Mouse (Mus musculus) B cell, adult 2 months (primary cell): ENCODE measurements at regions not wholly inside any gene's neighbourhood (a gene's known extent, or its start where the extent isn't known, plus 50 kb on each side); places are given as distances from the start of the nearest gene placed in this dataset.

Experiments
- DNase-seq, 2 experiments: peaks; one replicate each; pipeline ENCODE4 v3.0.0; 2022

DNA sequence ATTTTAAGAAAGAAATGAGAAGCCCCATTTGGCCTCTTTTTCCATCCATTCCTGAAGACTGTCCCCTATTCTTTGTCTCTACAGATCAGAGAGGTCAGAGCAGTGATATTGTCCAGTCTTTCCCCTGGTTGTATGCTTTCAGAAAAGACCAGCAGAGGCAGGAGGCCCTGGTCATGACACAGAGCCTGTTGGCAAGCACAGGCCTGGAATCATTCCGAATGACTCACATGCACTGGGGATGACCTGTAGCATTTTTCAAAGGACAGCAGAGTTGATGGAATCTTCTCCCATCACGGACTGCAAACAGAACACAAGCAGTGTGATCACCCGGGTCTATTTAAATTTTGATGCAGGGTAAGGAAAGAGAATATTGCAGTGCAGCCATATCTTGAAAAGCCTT is 50.2 kb upstream of the Nxt1 start:
- DNase-seq: no peak

DNA sequence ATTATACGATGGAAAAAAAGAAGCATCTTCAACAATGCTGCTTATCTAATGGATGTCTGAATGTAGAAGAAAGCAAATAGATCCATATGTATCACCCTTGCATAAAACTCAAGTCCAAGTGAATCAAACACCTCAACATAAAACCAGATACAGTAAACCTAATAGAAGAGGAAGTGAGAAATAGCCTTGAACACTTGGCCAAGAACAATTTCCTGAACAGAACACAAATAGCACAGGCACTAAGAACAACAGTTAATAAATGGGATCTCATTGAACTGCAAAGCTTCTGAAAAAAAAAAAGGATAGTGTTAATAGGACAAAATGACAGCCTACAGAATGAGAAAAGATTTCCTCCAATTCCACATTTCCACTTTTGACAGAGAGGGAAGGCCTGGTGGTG is 60.5 kb upstream of the Nxt1 start:
- no peak for DNase-seq

- DNase-seq: no peak
Measured at GRCm38 (mm10) chr2:148605425-148605930, 66.9 kb upstream of the Nxt1 start.

DNA sequence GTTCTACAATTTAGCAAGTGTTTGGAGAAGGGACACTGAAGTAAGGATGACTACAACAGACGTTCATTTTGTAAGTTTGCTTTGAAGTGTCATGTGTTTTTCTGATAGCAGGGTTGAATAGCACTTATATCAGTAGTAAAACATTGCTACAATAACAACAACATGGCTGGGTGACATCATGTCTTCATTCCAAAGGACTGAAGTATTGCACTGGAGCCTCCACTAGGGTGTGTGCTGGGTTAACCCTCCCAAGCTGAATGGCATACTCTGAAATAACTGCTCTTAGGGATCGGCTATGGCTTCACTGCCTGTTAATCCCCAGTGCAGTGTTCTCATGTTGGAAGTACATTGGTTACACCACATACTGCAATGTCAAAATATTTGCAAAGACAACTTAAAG is 68.5 kb upstream of the Nxt1 start:
- no peak for DNase-seq

DNA sequence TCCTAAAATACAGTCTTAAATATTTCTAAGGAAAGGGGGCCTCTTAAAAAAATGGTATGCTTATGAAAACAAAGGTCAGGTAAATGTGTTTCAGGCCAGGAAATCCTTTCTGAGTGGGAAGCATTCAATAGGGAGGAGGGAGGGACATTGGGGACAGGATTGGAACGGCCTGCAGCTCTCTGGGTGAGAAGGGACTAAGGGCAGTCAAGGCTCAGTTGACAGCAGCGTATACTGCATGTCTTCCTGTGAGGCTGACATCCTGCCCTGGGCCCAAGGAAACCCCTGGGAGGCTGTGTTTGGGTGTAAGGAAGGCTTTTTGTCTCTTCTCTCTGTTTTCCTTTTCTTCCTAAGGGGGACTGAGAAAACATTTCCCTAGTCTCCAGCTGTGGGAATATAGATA is 69.1 kb upstream of the Nxt1 start:
- no peak for DNase-seq

GRCm38 (mm10) chr2:148599498-148599897 is 72.9 kb upstream of the Nxt1 start:
- DNase-seq: no peak

- DNase-seq: no peak
Measured at GRCm38 (mm10) chr2:148596966-148597365, 75.4 kb upstream of the Nxt1 start.

- DNase-seq: no peak
Measured at GRCm38 (mm10) chr2:148585721-148586335, 86.6 kb upstream of the Nxt1 start.

GRCm38 (mm10) chr2:148582208-148582607 is 90.2 kb upstream of the Nxt1 start:
- DNase-seq: no peak

DNA sequence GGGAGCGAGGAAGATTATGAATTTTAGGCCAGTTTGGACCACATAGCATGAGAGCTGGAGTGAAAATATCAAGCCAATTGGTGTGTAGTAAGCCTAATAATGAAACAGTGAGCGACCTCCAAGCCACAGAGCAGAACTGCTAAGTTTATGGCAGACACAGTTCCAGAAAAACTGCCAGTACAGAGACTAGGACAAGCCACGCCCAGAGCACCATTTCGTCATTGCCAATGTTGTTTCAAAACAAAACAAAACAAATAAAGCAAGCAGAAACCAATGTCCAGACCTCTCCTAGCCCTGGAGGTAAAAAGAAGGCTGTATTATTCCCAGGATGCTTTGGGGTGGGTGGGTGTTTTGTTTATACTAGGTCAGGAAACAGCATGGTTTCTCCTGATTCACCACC is 90.7 kb upstream of the Nxt1 start:
- no peak for DNase-seq

GRCm38 (mm10) chr2:148580286-148580966 is 92.0 kb upstream of the Nxt1 start:
- DNase-seq: peak; percentile 42 to 45

DNA sequence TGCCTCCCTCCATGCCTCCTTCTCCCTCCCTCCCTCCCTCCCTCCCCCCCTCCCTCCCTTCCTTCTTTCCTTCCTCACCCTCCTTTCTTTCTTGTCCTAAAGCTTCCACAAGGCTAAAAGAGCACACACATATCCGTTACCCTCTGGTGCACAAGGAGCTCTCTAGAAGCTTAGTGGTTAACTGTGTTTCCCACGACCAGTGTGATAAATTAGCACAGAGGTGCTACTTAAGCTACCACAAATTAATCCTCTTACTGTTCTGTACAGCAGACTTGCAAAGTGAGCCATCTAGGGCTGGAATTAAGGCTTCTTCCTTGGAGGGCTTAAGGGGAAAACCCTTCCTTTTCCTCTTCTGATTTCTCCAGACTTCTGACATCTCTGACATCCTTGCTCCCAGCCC is 92.8 kb upstream of the Nxt1 start:
- no peak for DNase-seq

DNA sequence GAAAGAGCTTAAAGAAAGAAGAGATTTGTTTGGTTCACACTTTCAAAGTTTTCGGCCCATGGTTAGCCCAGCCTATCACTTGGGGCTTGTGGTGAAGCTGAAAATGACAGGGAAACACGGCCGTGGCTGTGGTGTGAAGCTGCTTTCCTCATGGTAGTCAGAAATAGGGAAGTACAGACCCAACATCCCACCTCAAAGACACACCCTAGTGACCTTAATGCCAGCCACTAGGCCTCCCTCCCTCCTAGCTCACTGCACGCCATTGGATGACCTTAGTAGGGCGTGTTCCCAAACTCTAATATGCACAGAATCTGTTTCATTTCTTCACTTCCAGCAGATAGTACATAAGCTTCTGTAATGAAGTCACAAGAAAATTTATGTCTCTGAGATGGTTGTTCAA is 93.4 kb upstream of the Nxt1 start:
- peak; percentile 19 to 26 for DNase-seq

- no peak for DNase-seq
Measured at GRCm38 (mm10) chr2:148578176-148578575, 94.2 kb upstream of the Nxt1 start.

- DNase-seq: no peak
Measured at GRCm38 (mm10) chr2:148575433-148575832, 97.0 kb upstream of the Nxt1 start.

GRCm38 (mm10) chr2:148572165-148572564 is 100.2 kb upstream of the Nxt1 start:
- DNase-seq: peak; percentile 62 to 67

- DNase-seq: no peak
Measured at GRCm38 (mm10) chr2:148571616-148572015, 100.8 kb upstream of the Nxt1 start.

DNA sequence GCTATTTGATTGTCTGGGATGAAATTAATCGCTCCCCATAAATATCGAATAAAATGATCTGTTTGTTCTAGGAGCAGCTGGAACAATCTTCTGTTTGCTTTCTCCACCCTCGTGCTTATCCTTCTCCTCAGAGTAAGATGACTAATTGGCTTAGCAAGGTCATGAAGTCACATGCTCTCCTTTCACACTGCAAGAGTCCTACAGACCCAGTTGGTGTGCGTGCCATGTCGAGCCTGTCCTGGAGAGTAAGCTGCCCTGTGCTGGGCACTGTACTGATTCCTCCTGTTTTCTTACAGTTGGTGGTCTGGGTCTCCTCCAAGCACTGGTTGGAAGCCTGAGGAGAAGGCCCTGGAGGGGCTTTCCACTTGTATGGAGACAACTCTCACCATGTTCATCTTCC is 101.4 kb upstream of the Nxt1 start:
- no peak for DNase-seq

DNA sequence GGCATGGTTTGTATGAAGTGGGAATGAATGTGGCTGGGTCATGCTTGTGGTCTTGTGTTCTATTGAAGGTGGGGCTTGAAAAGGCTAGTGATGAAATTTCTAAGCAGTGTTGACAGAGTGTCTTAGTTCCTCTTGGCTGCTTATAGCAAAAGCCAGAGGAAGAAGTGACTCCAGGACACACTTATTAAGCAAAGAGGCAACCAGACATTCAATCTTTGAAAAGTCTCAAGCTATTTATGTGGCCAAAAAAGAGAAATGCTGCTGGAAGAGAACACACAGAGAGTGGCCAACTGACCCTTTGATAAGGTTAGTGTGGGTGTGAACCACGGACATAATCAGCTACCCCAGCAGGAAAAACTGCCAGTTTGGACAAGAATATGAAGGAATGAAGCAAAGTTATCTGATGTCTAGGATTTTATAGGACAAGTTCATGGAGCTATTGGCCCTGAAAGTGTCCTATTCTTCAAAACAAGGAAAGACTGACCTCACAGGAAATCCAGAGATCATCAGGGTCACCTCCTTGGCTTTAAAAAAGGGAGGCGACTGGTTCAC is 104.4 kb upstream of the Nxt1 start:
- no peak for DNase-seq

DNA sequence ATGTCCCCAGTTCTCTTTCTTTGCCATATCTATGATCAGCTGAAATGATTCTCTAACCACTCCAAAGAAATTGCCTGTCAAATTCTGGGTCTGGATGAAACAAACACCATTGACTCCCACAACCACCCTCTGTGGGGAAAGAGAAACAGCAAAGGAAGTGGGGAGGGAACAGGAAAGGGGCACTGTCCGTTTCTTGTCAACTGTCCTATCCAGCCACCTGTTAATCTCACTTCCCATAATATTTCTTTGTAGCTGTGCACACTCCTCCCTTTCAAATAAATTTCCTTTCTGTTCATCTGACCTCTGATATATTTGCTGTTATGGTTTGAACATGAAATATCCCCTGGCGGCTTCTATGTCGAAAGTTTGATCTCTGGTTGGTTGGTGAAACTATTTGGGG is 109.0 kb upstream of the Nxt1 start:
- peak; percentile 19 to 24 for DNase-seq

DNA sequence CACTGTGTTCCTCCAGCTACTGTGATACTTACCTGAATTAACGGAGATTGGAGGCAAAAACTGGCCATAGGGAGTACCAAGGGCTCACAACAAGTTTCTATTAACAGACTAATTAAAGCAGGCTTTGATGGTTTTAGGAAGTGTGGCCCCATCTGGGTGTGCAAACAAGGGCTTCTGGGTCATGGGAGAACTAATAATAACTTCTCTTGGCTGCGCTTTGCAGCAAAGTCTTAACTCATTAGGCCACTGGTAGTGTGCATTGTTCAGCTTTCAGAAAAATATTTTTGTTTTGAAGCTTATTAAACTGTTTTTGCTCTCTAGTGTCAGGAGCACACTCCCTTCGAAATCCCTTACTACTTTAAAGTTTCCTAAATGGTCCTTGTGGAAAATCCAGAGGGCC is 110.4 kb upstream of the Nxt1 start:
- peak in 1 of 2 experiments; percentile 11 for DNase-seq

DNA sequence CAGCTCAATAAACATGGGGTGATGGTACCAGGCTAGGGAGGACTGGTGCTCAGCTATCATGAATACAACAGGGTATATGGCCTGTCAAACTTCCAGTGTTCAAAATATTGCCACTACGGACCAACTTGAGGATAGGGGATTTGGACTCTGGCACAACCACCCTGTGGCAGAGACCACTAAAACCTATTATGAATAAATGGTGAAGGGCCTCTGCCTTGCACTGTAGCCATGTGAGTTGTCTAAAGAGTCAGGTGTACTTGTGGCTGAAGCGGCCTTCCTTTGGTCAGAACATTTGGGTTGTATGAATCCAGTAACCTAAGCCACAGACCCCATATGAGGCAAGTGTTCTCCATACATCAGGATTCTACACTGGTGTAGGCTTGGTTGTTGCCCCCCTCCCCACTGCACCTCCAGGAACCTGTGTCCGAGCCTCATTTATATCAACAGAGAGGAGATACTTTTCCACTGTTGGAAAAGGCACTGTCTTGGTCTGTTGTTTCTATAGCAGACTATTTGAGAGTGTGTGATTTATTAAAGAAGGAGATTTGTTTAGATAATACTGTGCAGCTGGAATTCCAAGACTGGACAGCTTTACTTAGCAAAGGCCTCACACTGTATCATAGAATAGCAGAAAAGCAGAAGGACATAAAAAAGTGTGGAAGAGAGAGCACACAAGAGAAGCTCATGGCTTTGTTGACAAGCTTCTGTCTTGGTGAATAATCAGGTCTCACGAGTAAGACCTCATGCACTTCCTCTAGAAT is 112.2 kb upstream of the Nxt1 start:
- DNase-seq: no peak

GRCm38 (mm10) chr2:148559376-148559775 is 113.0 kb upstream of the Nxt1 start:
- DNase-seq: no peak

GRCm38 (mm10) chr2:148558365-148558764 is 114.0 kb upstream of the Nxt1 start:
- DNase-seq: peak; percentile 35 to 36
